Mouse (Mus musculus) c-Kit-positive CD71-positive TER-119-positive erythroid progenitor cells, embryonic 14.5 days (primary cell): ENCODE measurements at regions not wholly inside any gene's neighbourhood (a gene's known extent, or its start where the extent isn't known, plus 50 kb on each side); places are given as distances from the start of the nearest gene placed in this dataset.
A peak's percentile ranks its signal among the peaks of the same experiment; 100 is the strongest.

ENCODE experiments used
- DNase-seq: peaks from one replicate; pipeline ENCODE4 v3.0.0-alpha.2; 2013; ENCODE audit warnings: low spot score

GRCm38 (mm10) chr2:79510485-79511094 is 54.0 kb upstream of the Cerkl start:
- no peak for DNase-seq

- DNase-seq, result no peak
Measured at GRCm38 (mm10) chr2:79511108-79511507, 54.5 kb upstream of the Cerkl start.

- DNase-seq, result peak; percentile 54
Measured at GRCm38 (mm10) chr2:79511676-79512323, 55.2 kb upstream of the Cerkl start.

DNA sequence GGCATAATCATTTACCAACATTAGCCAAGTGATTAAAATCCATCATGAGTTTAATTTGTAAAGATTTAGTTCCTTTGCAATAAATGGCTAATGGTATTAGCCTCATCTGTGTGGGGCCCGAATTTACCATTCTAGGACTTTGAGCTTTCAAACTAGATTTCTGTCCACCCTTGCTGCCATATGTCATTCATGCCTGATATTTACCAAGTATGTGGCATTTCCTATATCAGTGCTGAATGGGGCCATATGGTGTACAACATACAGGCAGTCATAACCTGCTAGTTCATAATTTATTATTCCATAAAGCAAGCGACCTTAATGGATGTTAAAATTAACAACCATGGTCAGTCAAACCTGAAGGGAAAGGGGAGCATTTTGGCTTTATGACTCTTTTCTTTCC is 55.8 kb upstream of the Cerkl start:
- DNase-seq, result no peak

DNA sequence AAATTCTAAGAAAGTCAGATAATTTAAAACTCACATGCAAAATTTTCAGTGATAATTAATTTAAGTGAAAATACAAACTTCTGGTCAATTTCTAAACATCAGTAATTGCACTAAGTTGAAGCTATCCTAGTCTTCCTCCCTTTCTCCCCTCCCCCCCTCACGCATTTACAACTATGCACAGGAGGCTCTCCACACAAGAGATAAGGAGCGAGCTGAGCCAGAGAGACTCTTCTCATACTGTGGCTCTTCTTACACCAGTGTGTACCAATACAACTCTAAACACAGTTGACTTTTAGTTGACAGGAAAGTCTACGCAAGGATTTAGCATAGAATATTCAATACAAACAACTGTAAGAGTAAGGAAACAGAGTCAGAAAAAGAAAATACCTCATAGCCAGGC is 57.1 kb upstream of the Cerkl start:
- DNase-seq, result no peak

GRCm38 (mm10) chr2:79518046-79518750 is 61.6 kb upstream of the Cerkl start:
- no peak for DNase-seq

GRCm38 (mm10) chr2:79519799-79520449 is 63.3 kb upstream of the Cerkl start:
- no peak for DNase-seq

- DNase-seq, result no peak
Measured at GRCm38 (mm10) chr2:79523441-79523840, 66.9 kb upstream of the Cerkl start.

DNA sequence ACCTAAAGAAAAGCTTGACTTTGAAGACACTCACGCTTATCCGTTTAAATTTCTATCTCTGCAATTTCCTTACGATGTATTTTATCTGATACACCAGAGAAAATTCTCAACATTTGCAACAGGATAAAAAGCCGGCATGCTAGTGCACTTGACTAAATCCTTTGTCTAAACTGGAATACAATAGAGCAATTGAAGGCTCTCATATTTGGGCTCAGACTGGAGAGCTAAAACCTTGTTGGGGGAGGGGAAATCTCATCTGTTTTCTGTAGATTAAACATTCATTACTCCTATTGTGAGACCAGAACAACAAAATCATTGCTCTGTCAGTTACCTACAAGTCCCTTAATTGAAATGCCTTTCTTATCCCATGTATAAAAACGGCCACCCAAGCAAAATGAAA is 70.9 kb upstream of the Cerkl start:
- no peak for DNase-seq

DNA sequence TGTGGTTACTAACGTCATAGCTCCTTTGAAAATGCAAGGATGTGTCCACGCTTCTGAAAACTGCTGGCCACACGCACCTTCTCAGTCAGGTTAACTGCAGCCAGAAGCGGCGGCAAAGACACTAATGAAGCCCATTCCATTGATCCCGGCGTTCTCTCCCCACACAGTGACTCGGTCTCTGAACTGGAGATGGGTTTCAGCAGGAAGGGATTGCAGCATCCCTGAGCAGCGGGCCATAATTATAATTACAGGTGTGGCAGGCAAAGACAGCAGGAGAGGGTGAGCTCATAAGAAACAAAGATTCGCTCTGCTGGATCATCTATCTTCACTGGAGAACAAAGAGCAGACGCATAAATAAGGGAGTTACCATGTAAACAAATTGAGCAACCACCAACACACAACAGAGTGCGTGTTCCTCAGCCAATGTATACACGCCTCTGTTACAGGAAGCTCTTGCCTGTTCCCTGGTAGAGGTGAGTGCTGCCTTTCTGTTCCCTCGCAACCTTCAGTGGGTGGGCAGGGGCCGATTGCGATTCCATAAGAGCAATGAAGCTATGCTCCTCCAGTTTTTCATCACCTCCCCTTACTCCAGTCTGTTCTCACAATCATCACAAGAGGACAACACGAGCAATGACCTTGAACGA is 71.9 kb upstream of the Cerkl start:
- DNase-seq, result no peak

- no peak for DNase-seq
Measured at GRCm38 (mm10) chr2:79529185-79529584, 72.6 kb upstream of the Cerkl start.

GRCm38 (mm10) chr2:79532610-79533160 is 76.1 kb upstream of the Cerkl start:
- no peak for DNase-seq

DNA sequence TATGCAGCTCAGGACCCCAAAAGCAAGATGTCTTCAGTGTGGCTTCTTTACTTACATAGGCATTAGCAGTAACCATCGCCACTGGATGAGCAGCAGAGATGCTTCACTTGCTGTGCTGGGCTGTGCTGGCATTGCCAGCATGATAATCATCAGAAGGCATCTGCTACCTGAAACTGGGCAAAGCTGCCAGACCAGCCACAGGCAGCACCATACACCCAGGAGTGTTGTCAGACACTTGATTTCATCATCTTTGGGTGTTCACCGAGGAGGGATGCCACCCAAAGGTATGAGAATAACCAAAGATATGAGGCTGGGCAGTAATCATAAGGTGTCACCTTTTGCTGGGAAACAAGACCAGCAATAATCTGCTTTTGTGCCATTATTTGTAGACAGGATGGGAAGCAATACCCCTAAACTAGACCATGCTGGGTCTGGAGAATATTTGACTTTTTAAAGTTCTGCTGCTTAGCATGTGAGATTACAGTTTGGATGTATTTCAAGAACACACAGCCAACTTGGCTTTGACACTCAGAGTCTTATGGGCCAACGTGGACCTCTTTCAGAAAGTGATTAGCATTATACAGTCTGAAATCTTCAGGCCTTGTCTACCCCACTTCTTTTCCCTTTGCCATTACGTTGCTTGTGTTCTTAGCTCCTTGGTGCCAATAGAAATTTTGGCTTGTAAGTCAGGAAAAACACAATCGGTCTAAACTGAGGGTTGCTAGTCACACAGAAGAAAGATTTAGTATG is 80.7 kb upstream of the Cerkl start:
- no peak for DNase-seq

DNA sequence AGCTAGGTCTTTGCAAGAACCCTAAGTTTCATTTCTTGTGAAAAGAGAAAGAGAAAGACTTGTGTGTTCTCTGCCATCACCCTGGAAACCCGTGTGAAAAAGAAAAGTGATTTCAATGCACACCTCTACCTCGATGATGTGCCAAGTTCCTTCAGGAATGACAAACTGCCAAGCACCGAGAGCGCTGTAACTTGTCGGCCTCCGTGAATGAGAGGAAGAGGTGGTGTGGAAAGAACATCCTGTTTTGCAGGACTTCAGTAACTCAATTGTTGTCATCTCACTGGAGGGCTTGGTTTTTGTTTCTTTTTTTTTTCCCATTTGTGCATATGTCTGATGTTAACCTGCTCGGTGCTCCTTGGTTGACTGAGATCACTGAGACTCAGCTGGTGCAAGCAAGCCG is 83.8 kb upstream of the Cerkl start:
- no peak for DNase-seq

DNA sequence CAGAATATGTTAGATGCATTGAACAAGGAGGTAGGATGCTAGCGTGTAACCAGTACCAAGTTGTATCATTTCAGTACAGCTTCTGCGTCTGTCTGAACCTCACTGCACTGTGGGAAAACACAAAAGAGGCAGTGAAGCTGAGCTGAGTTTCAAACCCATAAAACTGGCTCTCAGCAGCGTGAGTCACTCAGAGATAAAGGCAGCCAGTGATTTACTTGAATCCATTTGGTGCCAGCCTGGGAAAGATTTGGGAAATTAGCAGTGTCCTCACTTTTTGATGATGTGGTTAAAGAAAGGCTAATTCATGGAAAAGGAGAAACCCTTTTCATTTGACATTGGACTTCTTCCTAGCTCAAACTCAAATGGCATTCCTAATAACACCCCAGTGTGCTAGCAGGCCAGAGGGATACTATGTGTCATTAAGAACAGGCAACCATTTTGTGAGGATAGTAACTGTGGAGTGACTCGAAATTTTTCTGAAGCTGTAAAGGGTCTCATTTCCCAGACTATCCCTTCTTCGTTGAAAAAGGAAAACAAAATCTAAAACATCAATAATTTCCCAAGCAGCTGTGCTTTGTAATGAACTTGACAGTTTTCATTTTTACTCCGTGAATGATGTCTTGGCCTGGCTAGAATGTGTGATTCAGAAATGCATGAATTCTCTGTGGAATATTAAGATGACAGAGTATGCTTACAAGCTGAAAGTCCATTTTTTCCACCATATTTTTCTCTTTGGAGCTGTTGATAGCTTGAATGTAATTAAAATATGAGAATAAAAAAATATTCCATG is 85.8 kb upstream of the Cerkl start:
- DNase-seq, result no peak

DNA sequence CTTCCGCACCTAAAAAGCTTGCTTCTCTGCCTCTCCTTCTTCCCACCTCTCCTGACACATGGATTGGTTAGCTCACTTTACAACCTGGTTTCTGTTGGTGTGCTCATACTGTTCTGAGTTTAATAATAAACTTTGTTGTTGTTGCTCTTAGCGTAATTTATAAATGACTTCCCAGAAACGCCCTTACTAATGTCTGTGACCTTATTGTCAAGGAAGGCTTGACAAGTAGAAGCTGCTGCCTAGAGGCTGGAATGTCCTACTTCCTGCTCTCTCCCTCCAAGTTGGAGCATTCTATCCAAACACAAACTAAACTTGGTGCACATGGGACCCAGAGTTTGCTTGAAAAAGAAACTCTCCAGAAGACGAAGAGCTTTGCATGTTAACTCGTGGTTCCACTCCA is 86.9 kb upstream of the Cerkl start:
- no peak for DNase-seq

- no peak for DNase-seq
Measured at GRCm38 (mm10) chr2:79543948-79544792, 87.6 kb upstream of the Cerkl start.

DNA sequence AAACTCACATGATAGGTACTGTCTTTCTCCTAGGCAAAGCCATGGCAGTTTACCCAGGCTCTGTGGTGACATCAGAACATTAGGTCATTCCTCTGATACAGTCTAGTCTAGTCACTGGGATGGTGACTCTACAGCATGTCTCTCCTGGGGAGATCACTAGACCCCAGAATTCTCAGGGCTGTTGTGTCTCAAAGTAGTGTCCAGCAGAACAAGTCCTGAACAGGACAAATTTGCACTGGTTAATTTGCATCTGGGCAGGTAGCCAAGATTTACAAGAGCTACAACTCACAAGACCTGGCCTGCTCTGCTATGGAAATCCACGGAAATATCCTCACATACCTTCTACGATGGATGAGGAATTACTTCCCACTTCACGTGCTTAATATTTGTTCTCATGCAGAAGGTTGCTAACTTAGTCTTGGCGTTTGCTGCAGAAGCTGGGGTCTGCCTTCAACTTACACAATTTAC is 88.2 kb upstream of the Cerkl start:
- no peak for DNase-seq

- DNase-seq, result no peak
Measured at GRCm38 (mm10) chr2:79546206-79546605, 88.9 kb upstream of the Itprid2 start.

GRCm38 (mm10) chr2:79547284-79547683 is 87.9 kb upstream of the Itprid2 start:
- no peak for DNase-seq
